Mouse (Mus musculus) testis, adult 2 months (tissue): ENCODE measurements around the gene Gp9.

Experiments
- CTCF ChIP-seq: fragments of 200-500 bp; IDR thresholded peaks from 2 replicates; pipeline ENCODE4 v1.5.1; 2012; ENCODE audit warnings: low read depth, mild to moderate bottlenecking, inconsistent platforms, low read length, moderate library complexity; ENCODE audit not compliant: control insufficient read depth, insufficient read depth, insufficient replicate concordance
- POLR2A ChIP-seq: fragments of 200-500 bp; IDR thresholded peaks from 2 replicates; pipeline ENCODE4 v1.6.1; 2012; ENCODE audit warnings: low read depth, mild to moderate bottlenecking, inconsistent platforms, low read length, moderate library complexity; ENCODE audit not compliant: control insufficient read depth

DNA sequence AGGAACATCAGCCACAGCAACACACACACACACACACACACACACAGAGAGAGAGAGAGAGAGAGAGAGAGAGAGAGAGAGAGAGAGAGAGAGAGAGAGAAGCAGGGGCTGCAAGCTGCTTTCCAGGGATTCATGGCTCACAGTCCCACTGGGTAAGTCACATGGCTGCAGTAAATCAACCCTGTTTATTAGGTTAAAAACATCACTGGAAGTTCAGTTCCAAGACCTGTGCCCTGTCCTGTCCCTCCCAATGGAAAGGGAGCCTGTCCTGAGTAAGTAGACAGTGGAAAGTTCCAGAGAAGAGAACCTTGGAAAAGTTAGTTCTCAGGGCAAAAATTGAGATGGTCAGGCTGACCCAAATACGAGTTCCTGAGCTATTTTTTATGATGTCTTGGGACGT lies 19.4 kb downstream of the Gp9 start:
- TF ChIP-seq CTCF (no peak), POLR2A (no peak)
